Mouse (Mus musculus): ENCODE measurements at regions not wholly inside any gene's neighbourhood (a gene's known extent, or its start where the extent isn't known, plus 50 kb on each side); places are given as distances from the start of the nearest gene placed in this dataset.
A peak's percentile ranks its signal among the peaks of the same experiment; 100 is the strongest.

DNA sequence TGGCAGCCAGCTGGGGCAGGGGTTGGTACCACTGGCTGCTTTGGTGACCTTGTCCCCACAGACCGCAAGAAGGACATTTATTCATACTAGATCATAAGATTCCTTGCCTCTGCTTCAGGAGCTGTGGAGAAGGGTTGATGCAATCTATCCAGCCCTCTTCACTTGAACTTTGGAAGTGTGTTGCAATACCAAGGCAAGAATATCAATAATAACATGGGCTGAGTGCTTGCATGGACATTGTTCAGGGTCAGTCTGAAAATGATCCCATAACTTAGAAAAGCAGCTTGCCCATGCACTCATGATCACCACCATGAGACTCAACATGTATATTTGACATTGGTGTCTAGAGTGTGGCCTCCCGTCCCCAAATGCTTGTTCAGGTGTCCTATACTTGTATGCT is 74.7 kb downstream of the Pttg1 start:
- TF ChIP-seq MYOD1 (IDR thresholded peaks at IDR 0.05; ENCODE audit: control insufficient read depth in 1 of 3, insufficient read length in 2 of 3, low read depth in 2 of 3) (no peak), SRF (IDR thresholded peaks at IDR 0.05; ENCODE audit: control insufficient read depth, insufficient read length, low read depth) (no peak), POLR2A (IDR thresholded peaks at IDR 0.05; ENCODE audit: insufficient read length, low read depth) (no peak), USF1 (IDR thresholded peaks at IDR 0.05; ENCODE audit: low read depth) (no peak), TCF3 (IDR thresholded peaks at IDR 0.05; ENCODE audit: insufficient read length, low read depth) (no peak), CEBPB (IDR thresholded peaks at IDR 0.05; ENCODE audit: insufficient read depth, poor library complexity, severe bottlenecking) (peak; percentile 45; the same call in 1 of the 2 replicates), MAX (IDR thresholded peaks at IDR 0.05; ENCODE audit: low read depth) (no peak), POLR2AphosphoS2 (IDR thresholded peaks at IDR 0.05; ENCODE audit: insufficient read length, low read depth) (no peak), MYOG (IDR thresholded peaks at IDR 0.05; ENCODE audit: control insufficient read depth in 1 of 3, insufficient read depth in 1 of 3, insufficient read length in 2 of 3, low read depth in 2 of 3) (no peak), E2F4 (IDR thresholded peaks at IDR 0.05; ENCODE audit: insufficient read depth) (no peak), TCF12 (IDR thresholded peaks at IDR 0.05; ENCODE audit: insufficient read depth, poor library complexity, severe bottlenecking) (no peak)
